Mouse (Mus musculus): ENCODE results near the gene Sdf2l1. TPM values are rescaled to one million over a fixed set of nuclear protein-coding genes. Genes with fewer than 3 reads are reported as not detected.
A peak's percentile ranks its signal among the peaks of the same experiment; 100 is the strongest.

Sdf2l1 gene
- polyA plus RNA-seq, 1 experiment, result 17.3 TPM

DNA sequence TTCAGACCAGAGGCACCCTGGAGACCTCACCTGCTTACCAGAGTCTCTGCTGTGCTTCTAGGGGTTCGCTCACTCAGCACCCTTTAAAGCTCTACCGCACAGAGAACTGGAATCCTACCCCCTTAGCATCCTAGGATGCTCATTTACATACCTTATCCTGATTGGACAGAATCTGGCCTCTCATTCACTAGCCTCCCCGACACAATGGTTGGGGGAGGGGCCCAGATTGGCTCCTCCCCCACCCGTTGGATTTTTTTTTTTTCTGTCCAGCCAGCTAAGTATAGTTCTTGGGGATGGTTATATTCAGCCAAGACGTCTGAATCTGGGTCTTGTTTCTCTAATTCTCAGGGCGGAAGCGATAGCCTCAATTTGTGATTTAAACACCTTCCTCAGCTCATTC lies 12.2 kb upstream of the Sdf2l1 start, which contains the start of gene Ydjc:
Ydjc (plus strand) TSS at position 283 of the 400 bp plus-strand sequence.
- no peak within 1 kb of the TSS for H3K4me2 ChIP-seq (ENCODE audit: low read depth)
- TF ChIP-seq TCF3 (IDR thresholded peaks at IDR 0.05; ENCODE audit: insufficient read length, low read depth), result no peak
- no peak for TF ChIP-seq POLR2A (IDR thresholded peaks at IDR 0.05; ENCODE audit: insufficient read length, low read depth)
- TF ChIP-seq MYOD1 (IDR thresholded peaks at IDR 0.05; ENCODE audit: control insufficient read depth in 1 of 3, insufficient read length in 2 of 3, low read depth in 2 of 3), result no peak
- no peak for TF ChIP-seq CEBPB (IDR thresholded peaks at IDR 0.05; ENCODE audit: insufficient read depth, poor library complexity, severe bottlenecking)
- TF ChIP-seq USF1 (IDR thresholded peaks at IDR 0.05; ENCODE audit: low read depth), result no peak
- no peak for TF ChIP-seq MYOG (IDR thresholded peaks at IDR 0.05; ENCODE audit: control insufficient read depth in 1 of 3, insufficient read depth in 1 of 3, insufficient read length in 2 of 3, low read depth in 2 of 3)
- TF ChIP-seq MAX (IDR thresholded peaks at IDR 0.05; ENCODE audit: low read depth), result no peak
- no peak for TF ChIP-seq SRF (IDR thresholded peaks at IDR 0.05; ENCODE audit: control insufficient read depth, insufficient read length, low read depth)
- TF ChIP-seq POLR2AphosphoS2 (IDR thresholded peaks at IDR 0.05; ENCODE audit: insufficient read length, low read depth), result no peak
- TF ChIP-seq REST (IDR thresholded peaks at IDR 0.05; ENCODE audit: insufficient read depth, insufficient read length), result no peak
- TF ChIP-seq TCF12 (IDR thresholded peaks at IDR 0.05; ENCODE audit: insufficient read depth, poor library complexity, severe bottlenecking), result no peak
- TF ChIP-seq E2F4 (IDR thresholded peaks at IDR 0.05; ENCODE audit: insufficient read depth), result no peak
- no peaks in the 10 kb centered on the region for H3K36me3 ChIP-seq (ENCODE audit: control insufficient read depth, insufficient read depth)

GRCm38 (mm10) chr16:17137355-17137754 lies 5.2 kb upstream of the Sdf2l1 start:
- Histone ChIP-seq H3ac (ENCODE audit: control insufficient read depth, insufficient read length) (no peak overlapping the region), H3K4me3 (no peak overlapping the region), H3K79me2 (ENCODE audit: control insufficient read depth, insufficient read depth) (no peaks in the 10 kb centered on the region), H3K36me3 (ENCODE audit: control insufficient read depth, insufficient read depth) (no peaks in the 10 kb centered on the region), H3K4me2 (ENCODE audit: low read depth) (no peak overlapping the region), H3K27me3 (ENCODE audit: control insufficient read depth, insufficient read depth, insufficient read length) (no peaks in the 10 kb centered on the region)
- no peak for TF ChIP-seq CEBPB (IDR thresholded peaks at IDR 0.05; ENCODE audit: insufficient read depth, poor library complexity, severe bottlenecking)
- no peak for TF ChIP-seq MAX (IDR thresholded peaks at IDR 0.05; ENCODE audit: low read depth)
- TF ChIP-seq E2F4 (IDR thresholded peaks at IDR 0.05; ENCODE audit: insufficient read depth), result no peak
- no peak for TF ChIP-seq SRF (IDR thresholded peaks at IDR 0.05; ENCODE audit: control insufficient read depth, insufficient read length, low read depth)
- TF ChIP-seq REST (IDR thresholded peaks at IDR 0.05; ENCODE audit: insufficient read depth, insufficient read length), result no peak
- TF ChIP-seq TCF3 (IDR thresholded peaks at IDR 0.05; ENCODE audit: insufficient read length, low read depth), result no peak
- no peak for TF ChIP-seq MYOG (IDR thresholded peaks at IDR 0.05; ENCODE audit: control insufficient read depth in 1 of 3, insufficient read depth in 1 of 3, insufficient read length in 2 of 3, low read depth in 2 of 3)
- no peak for TF ChIP-seq POLR2A (IDR thresholded peaks at IDR 0.05; ENCODE audit: insufficient read length, low read depth)
- TF ChIP-seq MYOD1 (IDR thresholded peaks at IDR 0.05; ENCODE audit: control insufficient read depth in 1 of 3, insufficient read length in 2 of 3, low read depth in 2 of 3), result no peak
- no peak for TF ChIP-seq USF1 (IDR thresholded peaks at IDR 0.05; ENCODE audit: low read depth)
- TF ChIP-seq POLR2AphosphoS2 (IDR thresholded peaks at IDR 0.05; ENCODE audit: insufficient read length, low read depth), result no peak
- TF ChIP-seq TCF12 (IDR thresholded peaks at IDR 0.05; ENCODE audit: insufficient read depth, poor library complexity, severe bottlenecking), result no peak

More for the DNA sequence above, 12.2 kb upstream of the Sdf2l1 start, which contains the start of gene Ydjc:
- no peaks in the 10 kb centered on the region for H3K27me3 ChIP-seq (ENCODE audit: control insufficient read depth, insufficient read depth, insufficient read length)
- no peaks in the 10 kb centered on the region for H3K79me2 ChIP-seq (ENCODE audit: control insufficient read depth, insufficient read depth)
- H3K4me3 ChIP-seq, result no peak within 1 kb of the TSS
- no peak within 1 kb of the TSS for H3ac ChIP-seq (ENCODE audit: control insufficient read depth, insufficient read length)

DNA sequence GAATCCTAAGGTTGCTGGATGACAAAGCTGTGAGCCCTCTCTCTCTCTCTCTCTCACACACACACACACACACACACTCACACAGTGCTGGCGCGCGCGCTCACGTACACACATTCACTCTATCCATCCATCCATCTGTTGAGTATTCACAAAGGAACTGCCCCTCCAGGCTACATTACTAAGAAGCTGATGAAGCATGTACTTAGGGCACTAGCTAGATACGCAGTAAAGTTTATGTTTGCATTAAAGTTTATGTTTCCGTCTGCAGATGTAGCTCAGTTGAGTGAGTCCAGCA lies 670 bp upstream of the Sdf2l1 start:
- Histone ChIP-seq H3K4me2 (ENCODE audit: low read depth) (peak overlapping the region; percentile 95), H3K27me3 (ENCODE audit: control insufficient read depth, insufficient read depth, insufficient read length) (no peaks in the 10 kb centered on the region), H3K79me2 (ENCODE audit: control insufficient read depth, insufficient read depth) (no peaks in the 10 kb centered on the region), H3K4me3 (peak overlapping the region; percentile 48), H3K36me3 (ENCODE audit: control insufficient read depth, insufficient read depth) (no peaks in the 10 kb centered on the region), H3ac (ENCODE audit: control insufficient read depth, insufficient read length) (no peak overlapping the region)
- TF ChIP-seq E2F4 (IDR thresholded peaks at IDR 0.05; ENCODE audit: insufficient read depth) (no peak), POLR2AphosphoS2 (IDR thresholded peaks at IDR 0.05; ENCODE audit: insufficient read length, low read depth) (no peak), TCF3 (IDR thresholded peaks at IDR 0.05; ENCODE audit: insufficient read length, low read depth) (no peak), TCF12 (IDR thresholded peaks at IDR 0.05; ENCODE audit: insufficient read depth, poor library complexity, severe bottlenecking) (no peak), CEBPB (IDR thresholded peaks at IDR 0.05; ENCODE audit: insufficient read depth, poor library complexity, severe bottlenecking) (no peak), MYOD1 (IDR thresholded peaks at IDR 0.05; ENCODE audit: control insufficient read depth in 1 of 3, insufficient read length in 2 of 3, low read depth in 2 of 3) (no peak), SRF (IDR thresholded peaks at IDR 0.05; ENCODE audit: control insufficient read depth, insufficient read length, low read depth) (no peak), USF1 (IDR thresholded peaks at IDR 0.05; ENCODE audit: low read depth) (no peak), MAX (IDR thresholded peaks at IDR 0.05; ENCODE audit: low read depth) (no peak), MYOG (IDR thresholded peaks at IDR 0.05; ENCODE audit: control insufficient read depth in 1 of 3, insufficient read depth in 1 of 3, insufficient read length in 2 of 3, low read depth in 2 of 3) (no peak), POLR2A (IDR thresholded peaks at IDR 0.05; ENCODE audit: insufficient read length, low read depth) (no peak), REST (IDR thresholded peaks at IDR 0.05; ENCODE audit: insufficient read depth, insufficient read length) (no peak)

- no peak for TF ChIP-seq CEBPB (IDR thresholded peaks at IDR 0.05; ENCODE audit: insufficient read depth, poor library complexity, severe bottlenecking)
- TF ChIP-seq E2F4 (IDR thresholded peaks at IDR 0.05; ENCODE audit: insufficient read depth), result no peak
- no peak for TF ChIP-seq MYOG (IDR thresholded peaks at IDR 0.05; ENCODE audit: control insufficient read depth in 1 of 3, insufficient read depth in 1 of 3, insufficient read length in 2 of 3, low read depth in 2 of 3)
- no peak for TF ChIP-seq MAX (IDR thresholded peaks at IDR 0.05; ENCODE audit: low read depth)
- TF ChIP-seq POLR2AphosphoS2 (IDR thresholded peaks at IDR 0.05; ENCODE audit: insufficient read length, low read depth), result no peak
- TF ChIP-seq USF1 (IDR thresholded peaks at IDR 0.05; ENCODE audit: low read depth), result no peak
- no peak for TF ChIP-seq MYOD1 (IDR thresholded peaks at IDR 0.05; ENCODE audit: control insufficient read depth in 1 of 3, insufficient read length in 2 of 3, low read depth in 2 of 3)
- TF ChIP-seq SRF (IDR thresholded peaks at IDR 0.05; ENCODE audit: control insufficient read depth, insufficient read length, low read depth), result no peak
- TF ChIP-seq REST (IDR thresholded peaks at IDR 0.05; ENCODE audit: insufficient read depth, insufficient read length), result no peak
- TF ChIP-seq POLR2A (IDR thresholded peaks at IDR 0.05; ENCODE audit: insufficient read length, low read depth), result no peak
- TF ChIP-seq TCF3 (IDR thresholded peaks at IDR 0.05; ENCODE audit: insufficient read length, low read depth), result no peak
- no peak for TF ChIP-seq TCF12 (IDR thresholded peaks at IDR 0.05; ENCODE audit: insufficient read depth, poor library complexity, severe bottlenecking)
- Histone ChIP-seq H3K4me3 (peak overlapping the region; percentile 48), H3K79me2 (ENCODE audit: control insufficient read depth, insufficient read depth) (no peaks in the 10 kb centered on the region), H3K27me3 (ENCODE audit: control insufficient read depth, insufficient read depth, insufficient read length) (no peaks in the 10 kb centered on the region), H3K36me3 (ENCODE audit: control insufficient read depth, insufficient read depth) (no peaks in the 10 kb centered on the region), H3K4me2 (ENCODE audit: low read depth) (peak overlapping the region; percentile 96), H3ac (ENCODE audit: control insufficient read depth, insufficient read length) (peak overlapping the region; percentile 9)
These were observed 743 bp downstream of the Sdf2l1 start for GRCm38 (mm10) chr16:17131191-17132088.
